Mouse (Mus musculus): Measurements from ENCODE around the gene Pcare. TPM values are rescaled to one million over a fixed set of nuclear protein-coding genes. Genes with fewer than 3 reads are reported as not detected.

The Pcare gene
- polyA plus RNA-seq, 1 experiment, result not detected

DNA sequence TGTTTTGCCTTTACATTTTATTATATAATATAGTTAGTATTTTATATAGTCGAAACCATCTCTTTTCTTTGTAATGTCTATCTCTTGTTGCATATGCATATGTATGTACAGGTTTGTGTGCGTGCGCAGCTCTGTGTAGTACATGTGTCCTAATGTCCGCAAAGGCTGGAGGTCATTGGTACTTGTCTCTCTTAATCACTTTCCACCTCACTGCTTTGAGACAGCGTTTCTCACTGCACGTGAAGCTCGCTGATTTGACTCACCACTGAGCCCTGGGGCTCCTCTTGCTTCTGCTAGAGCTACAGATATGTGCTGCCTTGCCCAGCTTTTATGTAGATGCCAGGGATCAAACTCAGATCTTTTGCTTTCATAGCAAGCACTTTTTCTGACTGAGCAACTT, 7.8 kb upstream of the Pcare start:
- no peaks in the 10 kb centered on the region for H3K4me1 ChIP-seq (ENCODE audit: control insufficient read depth, insufficient read depth, insufficient read length, low read length)
- H3K4me3 ChIP-seq (ENCODE audit: insufficient read depth, low read depth, low read length), result no peak overlapping the region
- H3K27ac ChIP-seq (replicated peaks; ENCODE audit: low read depth, low read length), result no peak overlapping the region

DNA sequence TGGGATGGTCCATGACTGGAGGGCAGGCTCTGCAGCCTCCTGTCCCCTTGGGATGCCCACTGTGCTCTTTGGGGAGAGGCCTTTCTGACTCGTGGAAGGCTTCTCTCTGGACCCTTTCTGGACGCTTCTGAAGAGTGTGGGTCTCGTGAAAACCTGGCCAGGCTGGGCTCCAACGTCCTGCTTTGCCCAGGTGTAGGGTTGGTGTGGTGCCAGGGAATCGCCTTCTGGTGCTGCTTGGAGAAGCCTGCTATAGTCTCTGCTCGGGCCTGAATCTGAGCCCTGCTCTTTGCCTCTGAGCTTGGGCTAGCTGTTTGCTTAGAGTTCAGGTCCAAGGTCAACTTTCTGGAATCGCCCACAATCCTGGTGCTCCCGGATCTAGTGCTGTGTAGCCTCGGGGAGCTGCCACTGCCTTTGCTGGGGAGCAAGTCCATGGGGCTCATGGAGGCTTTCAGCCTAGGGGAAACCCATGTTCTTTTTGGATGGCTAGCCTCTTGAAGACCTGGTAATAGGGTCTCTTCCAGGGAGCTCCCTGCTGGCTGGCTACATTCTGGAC, 3.0 kb downstream of the Pcare start:
- Histone ChIP-seq H3K4me1 (ENCODE audit: control insufficient read depth, insufficient read depth, insufficient read length, low read length) (no peaks in the 10 kb centered on the region), H3K27ac (replicated peaks; ENCODE audit: low read depth, low read length) (no peak overlapping the region), H3K4me3 (ENCODE audit: insufficient read depth, low read depth, low read length) (no peak overlapping the region)

DNA sequence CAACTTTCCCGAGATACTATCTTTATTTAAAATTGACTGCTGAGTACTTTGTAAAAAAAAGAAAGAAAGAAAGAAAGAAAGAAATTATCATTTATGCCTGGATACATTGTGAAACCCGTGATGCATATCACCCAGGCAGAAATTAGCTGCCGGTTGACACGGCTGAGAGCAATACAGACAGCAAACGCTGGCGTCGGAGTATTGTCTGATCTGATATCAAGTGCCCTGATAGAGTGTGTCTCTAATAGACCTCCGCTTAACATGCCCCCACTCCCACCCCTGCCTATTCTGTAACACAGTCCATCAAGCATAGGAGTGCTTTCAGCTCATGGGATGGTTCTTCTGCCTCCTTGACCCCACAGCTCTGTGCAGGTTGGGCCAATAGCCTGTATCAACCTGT, 5.1 kb downstream of the Pcare start:
- no peak overlapping the region for H3K27ac ChIP-seq (replicated peaks; ENCODE audit: low read depth, low read length)
- no peaks in the 10 kb centered on the region for H3K4me1 ChIP-seq (ENCODE audit: control insufficient read depth, insufficient read depth, insufficient read length, low read length)
- H3K4me3 ChIP-seq (ENCODE audit: insufficient read depth, low read depth, low read length), result no peak overlapping the region

DNA sequence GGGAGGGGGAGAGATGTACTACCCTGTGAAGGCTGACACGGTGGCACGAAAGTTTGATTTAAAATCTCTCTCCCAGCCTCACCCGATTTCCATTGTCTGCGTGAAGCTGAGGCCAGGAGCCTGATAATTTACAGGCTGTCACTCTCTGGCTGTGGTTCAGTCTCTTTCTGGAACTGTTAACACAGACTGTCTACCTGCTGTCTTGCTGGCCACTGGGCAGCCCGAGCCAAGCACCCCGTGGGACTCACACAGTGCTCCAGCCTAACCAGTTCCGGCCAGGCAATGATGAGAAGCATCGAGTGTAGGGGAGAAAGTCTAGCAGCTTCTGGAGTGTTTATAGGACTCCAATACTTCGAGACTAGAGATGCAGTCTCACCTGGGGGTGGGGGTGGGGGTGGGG, 6.6 kb downstream of the Pcare start:
- Histone ChIP-seq H3K27ac (replicated peaks; ENCODE audit: low read depth, low read length) (no peak overlapping the region), H3K4me3 (ENCODE audit: insufficient read depth, low read depth, low read length) (no peak overlapping the region), H3K4me1 (ENCODE audit: control insufficient read depth, insufficient read depth, insufficient read length, low read length) (no peaks in the 10 kb centered on the region)

DNA sequence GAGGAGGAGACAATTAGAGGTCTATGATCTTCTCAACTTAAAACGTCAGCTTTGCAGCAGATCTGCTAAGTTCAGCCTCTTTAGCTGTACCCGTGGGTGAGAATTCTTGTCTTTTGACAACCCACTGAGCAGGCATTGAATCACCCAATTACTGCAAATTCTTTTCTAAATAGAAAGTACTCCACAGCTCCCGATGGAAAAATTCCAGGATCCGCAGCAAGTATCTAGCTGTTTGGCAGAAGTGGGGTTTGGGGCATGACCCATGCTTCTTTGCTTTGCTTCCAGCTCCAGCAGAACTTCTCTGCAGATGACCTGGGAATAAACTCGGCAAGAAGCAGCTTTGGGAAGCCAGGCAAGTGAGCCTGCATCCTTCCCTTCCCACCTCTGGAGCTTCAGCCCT, 9.8 kb downstream of the Pcare start:
- no peak overlapping the region for H3K27ac ChIP-seq (replicated peaks; ENCODE audit: low read depth, low read length)
- no peaks in the 10 kb centered on the region for H3K4me1 ChIP-seq (ENCODE audit: control insufficient read depth, insufficient read depth, insufficient read length, low read length)

DNA sequence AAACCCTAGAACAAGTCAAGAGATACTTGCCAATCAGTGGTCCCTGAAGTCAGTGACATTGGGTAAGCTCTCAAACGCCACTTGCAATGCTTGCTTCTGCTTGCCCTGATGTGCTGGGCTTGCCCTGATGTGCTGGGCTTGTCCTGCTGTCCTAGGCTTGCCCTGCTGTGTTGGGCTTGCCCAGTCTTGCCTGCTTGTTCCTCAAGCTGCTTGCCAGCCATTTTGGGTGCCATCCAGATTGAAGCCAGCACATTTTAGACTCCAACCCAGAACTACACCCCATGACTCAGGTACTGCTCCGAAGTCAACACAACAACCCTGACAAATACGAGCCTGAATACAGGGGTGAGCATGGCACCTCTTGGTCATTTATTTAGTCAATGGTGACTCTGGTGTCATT, 10.5 kb downstream of the Pcare start:
- Histone ChIP-seq H3K4me1 (ENCODE audit: control insufficient read depth, insufficient read depth, insufficient read length, low read length) (no peaks in the 10 kb centered on the region), H3K27ac (replicated peaks; ENCODE audit: low read depth, low read length) (no peak overlapping the region), H3K4me3 (ENCODE audit: insufficient read depth, low read depth, low read length) (no peak overlapping the region)

More for the DNA sequence above, 9.8 kb downstream of the Pcare start:
- no peak overlapping the region for H3K4me3 ChIP-seq (ENCODE audit: insufficient read depth, low read depth, low read length)

DNA sequence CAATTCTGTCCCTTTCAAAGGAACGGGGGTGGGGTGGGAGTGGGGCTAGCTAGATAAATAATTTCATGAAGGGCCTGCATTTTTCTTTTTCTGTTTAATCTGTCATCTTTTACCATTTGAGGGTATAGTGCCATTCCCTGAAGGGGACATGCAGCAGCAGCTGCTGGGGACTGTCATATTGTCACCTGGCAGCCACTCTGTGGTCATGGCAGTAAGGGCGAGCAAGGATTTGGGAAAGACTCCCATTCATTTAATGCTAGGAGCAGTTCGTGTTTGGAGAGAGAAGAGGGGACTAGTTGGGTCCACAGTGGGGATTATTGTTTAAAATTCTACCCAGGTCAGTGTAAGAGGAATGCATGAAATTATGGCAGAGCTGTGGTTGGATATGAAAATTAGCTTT, 16.3 kb downstream of the Pcare start:
- H3K4me3 ChIP-seq (ENCODE audit: insufficient read depth, low read depth, low read length), result no peak overlapping the region
- no peak overlapping the region for H3K27ac ChIP-seq (replicated peaks; ENCODE audit: low read depth, low read length)
- H3K4me1 ChIP-seq (ENCODE audit: control insufficient read depth, insufficient read depth, insufficient read length, low read length), result no peaks in the 10 kb centered on the region

DNA sequence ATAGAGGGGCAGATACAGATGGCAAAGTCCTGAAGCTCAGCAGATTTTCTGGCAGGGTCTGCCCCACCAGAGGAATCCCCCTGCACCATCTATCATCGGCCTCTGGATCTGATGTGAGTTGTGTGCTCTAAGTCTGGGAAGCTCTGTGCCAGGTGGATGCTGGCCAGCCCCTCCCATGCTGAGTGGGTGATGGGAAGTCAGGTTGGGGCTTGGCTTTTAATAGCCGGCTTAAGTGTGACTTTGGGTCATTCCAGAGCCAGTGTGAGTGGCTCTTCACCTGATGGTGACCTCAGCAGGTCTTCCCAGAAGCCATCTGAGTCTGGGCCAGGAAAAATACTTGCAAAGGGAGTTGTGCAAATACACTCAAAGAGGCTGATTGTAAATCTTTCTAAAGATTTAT, 22.0 kb downstream of the Pcare start:
- Histone ChIP-seq H3K4me3 (ENCODE audit: insufficient read depth, low read depth, low read length) (no peak overlapping the region), H3K27ac (replicated peaks; ENCODE audit: low read depth, low read length) (no peak overlapping the region), H3K4me1 (ENCODE audit: control insufficient read depth, insufficient read depth, insufficient read length, low read length) (no peaks in the 10 kb centered on the region)

DNA sequence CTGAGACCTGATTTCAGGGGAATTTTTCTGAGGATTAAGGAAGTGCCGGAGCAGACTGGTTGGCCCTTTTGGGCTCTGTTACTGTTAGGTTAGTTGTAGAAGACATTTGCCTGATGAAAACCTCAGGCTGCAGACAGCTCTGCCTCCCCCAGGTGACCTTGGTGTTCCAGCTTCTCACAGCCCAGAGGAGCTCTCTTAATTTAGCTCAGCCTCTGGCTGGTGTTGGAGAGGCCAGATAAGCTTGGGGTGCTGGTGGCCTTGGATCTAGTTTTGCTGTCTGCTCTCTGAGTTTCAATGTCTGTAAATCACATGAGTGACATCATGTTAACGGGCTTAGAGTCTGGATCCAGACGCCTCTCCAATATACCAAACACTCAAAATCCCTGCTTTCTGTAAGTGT, 31.7 kb downstream of the Pcare start:
- Histone ChIP-seq H3K4me1 (ENCODE audit: control insufficient read depth, insufficient read depth, insufficient read length, low read length) (no peaks in the 10 kb centered on the region), H3K27ac (replicated peaks; ENCODE audit: low read depth, low read length) (no peak overlapping the region), H3K4me3 (ENCODE audit: insufficient read depth, low read depth, low read length) (no peak overlapping the region)

DNA sequence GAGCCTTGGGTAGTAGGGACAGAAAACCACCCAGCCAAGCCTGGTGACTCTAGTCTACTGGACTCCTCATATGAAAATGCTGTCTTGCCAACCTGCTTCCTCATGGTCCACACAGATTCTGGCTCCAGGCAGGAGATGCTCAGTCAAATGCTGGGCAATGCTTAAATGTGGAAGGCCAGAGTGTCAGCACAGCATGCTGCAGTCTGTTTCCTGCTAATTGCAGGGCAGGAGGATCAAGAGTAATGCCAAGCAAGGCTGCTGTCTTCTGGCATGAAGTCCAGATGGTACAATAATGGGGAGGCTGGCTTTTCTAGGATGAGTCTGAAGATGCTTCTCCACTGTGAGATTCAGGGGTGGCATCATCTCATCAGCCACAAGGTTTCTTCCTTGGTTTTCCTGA, 32.3 kb downstream of the Pcare start:
- Histone ChIP-seq H3K4me1 (ENCODE audit: control insufficient read depth, insufficient read depth, insufficient read length, low read length) (no peaks in the 10 kb centered on the region), H3K27ac (replicated peaks; ENCODE audit: low read depth, low read length) (no peak overlapping the region), H3K4me3 (ENCODE audit: insufficient read depth, low read depth, low read length) (no peak overlapping the region)

DNA sequence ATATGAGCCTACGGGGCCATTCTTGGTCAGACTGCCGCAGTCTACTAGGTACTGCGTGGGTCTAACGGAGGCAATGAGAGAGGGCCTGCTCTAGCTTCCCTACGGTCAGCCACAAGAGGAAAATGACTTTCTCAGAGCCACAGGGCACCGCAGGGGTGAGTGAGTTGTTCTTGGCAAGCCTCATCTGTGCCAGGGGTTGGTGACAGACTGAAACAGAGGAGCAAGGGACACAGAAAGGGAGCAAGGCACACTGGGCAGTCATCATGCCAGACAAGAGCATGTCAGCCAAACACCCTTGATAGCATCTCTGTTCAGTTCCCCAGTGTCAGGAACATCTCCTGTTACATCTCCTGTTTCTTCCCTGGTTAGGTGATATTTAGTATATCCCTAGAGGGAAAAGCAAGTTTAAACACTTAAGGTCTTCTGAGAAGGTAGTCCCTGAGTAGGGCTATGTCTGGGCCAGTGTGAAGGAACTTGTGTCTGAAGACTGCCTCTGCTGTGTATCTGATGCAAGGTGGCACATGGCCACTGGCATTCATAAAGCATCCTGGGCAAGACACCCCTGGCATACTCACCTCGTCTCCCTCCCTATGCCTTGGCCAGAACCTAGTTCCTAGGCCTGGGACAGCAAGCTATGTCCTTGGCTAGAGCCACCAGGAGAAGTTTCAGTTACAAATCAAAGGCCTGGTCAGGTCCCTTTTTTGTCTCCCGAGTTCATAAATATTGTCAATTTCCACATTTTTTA, 34.6 kb downstream of the Pcare start:
- no peak overlapping the region for H3K27ac ChIP-seq (replicated peaks; ENCODE audit: low read depth, low read length)
- no peak overlapping the region for H3K4me3 ChIP-seq (ENCODE audit: insufficient read depth, low read depth, low read length)
- H3K4me1 ChIP-seq (ENCODE audit: control insufficient read depth, insufficient read depth, insufficient read length, low read length), result no peaks in the 10 kb centered on the region

DNA sequence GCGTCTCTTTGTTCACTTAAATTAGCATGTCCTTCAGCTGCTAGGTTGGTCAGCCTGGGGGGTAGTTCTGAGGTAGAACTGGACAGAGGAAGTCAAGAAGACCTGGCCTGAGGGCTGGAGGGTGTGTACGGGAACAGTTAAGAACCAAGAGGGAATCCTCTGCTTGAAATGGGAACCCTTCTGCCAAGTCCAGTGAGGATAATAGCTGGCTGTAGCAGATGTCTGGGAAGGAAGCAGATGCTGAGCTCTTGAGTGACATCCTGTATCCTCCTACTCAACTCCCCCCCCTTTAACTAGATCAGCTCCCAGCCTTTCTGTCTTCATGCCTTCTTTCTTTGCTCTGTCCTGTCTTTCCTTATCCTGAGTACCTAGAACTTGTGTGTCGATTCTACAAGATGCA, 37.7 kb downstream of the Pcare start:
- no peaks in the 10 kb centered on the region for H3K4me1 ChIP-seq (ENCODE audit: control insufficient read depth, insufficient read depth, insufficient read length, low read length)
- no peak overlapping the region for H3K27ac ChIP-seq (replicated peaks; ENCODE audit: low read depth, low read length)

DNA sequence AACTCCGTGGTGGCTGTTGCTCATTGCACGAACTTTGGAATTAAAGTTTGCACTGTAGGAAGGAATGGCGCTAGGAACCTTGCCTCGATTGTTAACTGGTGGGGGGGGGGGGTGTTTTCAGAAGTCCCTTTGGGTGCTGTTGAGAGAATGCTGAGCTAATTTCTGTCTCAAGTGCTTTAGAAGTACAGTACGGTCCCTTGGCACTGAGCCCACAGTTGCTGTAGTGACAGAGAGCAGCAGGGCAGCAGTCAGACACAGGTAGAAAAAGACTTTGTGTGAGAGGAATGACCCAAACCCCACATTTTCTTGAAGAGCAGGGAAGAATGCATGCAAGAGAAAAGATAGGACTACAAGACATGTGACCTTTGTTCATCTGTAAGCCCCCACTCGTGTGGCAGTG, 40.4 kb downstream of the Pcare start:
- H3K4me3 ChIP-seq (ENCODE audit: insufficient read depth, low read depth, low read length), result no peak overlapping the region
- H3K27ac ChIP-seq (replicated peaks; ENCODE audit: low read depth, low read length), result no peak overlapping the region
- H3K4me1 ChIP-seq (ENCODE audit: control insufficient read depth, insufficient read depth, insufficient read length, low read length), result no peaks in the 10 kb centered on the region

More for the DNA sequence above, 37.7 kb downstream of the Pcare start:
- no peak overlapping the region for H3K4me3 ChIP-seq (ENCODE audit: insufficient read depth, low read depth, low read length)

DNA sequence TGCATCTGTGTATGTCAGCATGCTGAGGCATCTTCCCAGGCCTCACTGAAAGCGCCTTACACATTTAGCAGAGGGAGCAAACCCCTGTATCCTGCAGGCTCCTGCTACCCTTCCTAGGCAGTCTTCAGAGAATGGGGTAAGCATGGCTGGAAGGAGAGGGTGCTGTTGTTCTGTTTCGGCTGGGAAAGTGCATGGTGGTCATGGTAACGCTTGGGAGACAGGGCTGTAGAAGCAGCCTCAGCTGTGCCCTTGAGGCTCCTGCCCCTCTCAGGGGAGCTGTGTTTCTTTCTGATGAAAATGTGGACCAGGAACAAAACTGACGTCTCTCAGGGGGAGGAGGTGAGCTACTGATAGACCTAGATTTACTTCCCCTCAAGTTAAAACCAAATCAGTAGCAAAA, 45.0 kb downstream of the Pcare start:
- H3K27ac ChIP-seq (replicated peaks; ENCODE audit: low read depth, low read length), result no peak overlapping the region

DNA sequence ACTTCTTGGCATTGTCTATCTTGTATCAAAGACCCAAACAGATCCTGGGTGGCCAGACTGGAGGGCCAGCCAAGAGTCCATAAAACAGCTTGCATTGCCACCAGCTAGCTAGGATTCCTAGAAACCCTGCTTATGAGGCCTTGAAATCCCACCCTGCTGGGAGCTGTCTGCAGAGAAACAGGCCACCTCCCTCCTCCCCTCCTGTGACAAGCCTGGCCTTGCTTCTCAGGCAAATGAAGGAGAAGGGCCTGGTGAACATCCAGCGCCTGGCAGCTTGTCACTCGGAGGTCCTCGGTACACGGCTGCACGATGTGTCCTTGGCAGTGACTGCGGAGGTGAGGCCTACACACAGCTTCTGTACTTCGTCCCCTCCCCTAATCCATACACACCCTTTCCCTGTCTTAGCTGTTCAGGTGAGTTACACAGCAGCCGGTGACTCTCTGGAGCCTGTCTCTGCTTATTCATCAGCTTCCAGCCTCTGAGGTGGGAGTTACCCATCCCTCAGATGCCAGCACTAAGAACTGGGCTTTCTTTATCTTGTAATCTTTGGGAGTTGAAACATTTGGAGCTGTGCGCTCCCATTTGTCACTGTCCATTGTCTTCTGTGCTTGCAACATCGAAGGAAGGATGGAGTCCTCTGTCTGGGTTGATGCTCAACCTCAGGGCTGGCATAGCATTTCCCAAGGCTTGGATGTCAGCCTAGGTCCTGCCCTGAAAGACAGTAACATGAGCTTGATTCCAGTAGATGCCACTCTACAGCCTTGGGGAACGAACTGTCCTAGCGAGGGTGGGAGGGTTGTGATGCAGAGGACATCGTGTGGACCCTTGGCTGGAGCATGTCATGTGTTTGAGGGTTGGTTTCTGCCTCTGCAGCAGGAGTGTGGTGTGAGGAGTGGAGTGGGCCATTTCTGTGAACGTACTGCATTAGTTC, 46.9 kb downstream of the Pcare start:
- Histone ChIP-seq H3K4me1 (ENCODE audit: control insufficient read depth, insufficient read depth, insufficient read length, low read length) (no peaks in the 10 kb centered on the region), H3K27ac (replicated peaks; ENCODE audit: low read depth, low read length) (no peak overlapping the region), H3K4me3 (ENCODE audit: insufficient read depth, low read depth, low read length) (no peak overlapping the region)

More for the DNA sequence above, 45.0 kb downstream of the Pcare start:
- H3K4me3 ChIP-seq (ENCODE audit: insufficient read depth, low read depth, low read length), result no peak overlapping the region
- H3K4me1 ChIP-seq (ENCODE audit: control insufficient read depth, insufficient read depth, insufficient read length, low read length), result no peaks in the 10 kb centered on the region
